Mouse (Mus musculus) forebrain, embryonic 14.5 days (tissue): Measurements from ENCODE around the gene Mrpl42. TPM values are rescaled to one million over a fixed set of nuclear protein-coding genes. Genes with fewer than 3 reads are reported as not detected.
"Not testable (repeated sequence)": the region's sequence is repeated elsewhere in the genome, so short reads cannot be mapped to it uniquely, and the experiment has no call there.

Source experiments
- ATAC-seq: fragments of 200-750 bp; cut with Nextera tagmentation; 2 replicates; pipeline ENCODE4 v1.8.0; 2017; ENCODE audit warnings: mild to moderate bottlenecking, moderate library complexity
- DNase-seq: peaks from one replicate; pipeline ENCODE4 v3.0.0-alpha.2; 2015; ENCODE audit warnings: low spot score
- H3K27ac ChIP-seq: fragments of 300-500 bp; sonication (generic); 2 replicates; pipeline ENCODE4 v1.5.1; 2014; ENCODE audit warnings: low read depth, mild to moderate bottlenecking, control low read depth, low read length, moderate library complexity
- H3K27me3 ChIP-seq: fragments of 300-500 bp; sonication (generic); replicated peaks from 2 replicates; pipeline ENCODE4 v1.6.1; 2014; ENCODE audit warnings: low read length, control low read depth, mixed read lengths; ENCODE audit not compliant: control insufficient read depth, insufficient read depth
- H3K36me3 ChIP-seq: fragments of 300-500 bp; sonication (generic); 2 replicates; pipeline ENCODE4 v1.6.1; 2014; ENCODE audit warnings: low read length, control low read depth; ENCODE audit not compliant: control insufficient read depth, insufficient read depth
- H3K4me1 ChIP-seq: fragments of 300-500 bp; sonication (generic); 2 replicates; pipeline ENCODE4 v1.6.1; 2014; ENCODE audit warnings: antibody characterized with exemption, low read length, control low read depth; ENCODE audit not compliant: control insufficient read depth, insufficient read depth
- H3K4me2 ChIP-seq: fragments of 300-500 bp; sonication (generic); 2 replicates; pipeline ENCODE4 v1.6.1; 2014; ENCODE audit warnings: mild to moderate bottlenecking, control low read depth, low read length
- H3K4me3 ChIP-seq: fragments of 300-500 bp; sonication (generic); 2 replicates; pipeline ENCODE4 v1.5.1; 2014; ENCODE audit warnings: low read depth, low read length, control low read depth
- H3K9ac ChIP-seq: fragments of 300-500 bp; sonication (generic); 2 replicates; pipeline ENCODE4 v1.6.1; 2014; ENCODE audit warnings: mild to moderate bottlenecking, low read length, control low read depth, moderate library complexity
- H3K9me3 ChIP-seq: fragments of 300-500 bp; sonication (generic); replicated peaks from 2 replicates; pipeline ENCODE4 v1.6.1; 2016; ENCODE audit warnings: low read length, control low read depth, mixed read lengths; ENCODE audit not compliant: control insufficient read depth
- WGBS: fragments of 180-500 bp; shearing (Covaris S2); extraction: QIAGEN DNeasy Blood & Tissue Kit; methylation state at CpG from one replicate; pipeline ENCODE4 v1.1.7; 2014; 5-methylcytosine and 5-hydroxymethylcytosine counted together
- polyA plus RNA-seq: library from polyadenylated mRNA; unstranded; fragments of >200 nt; fragmentation: Nextera tagmentation; extraction: Ambion mirVana; gene quantifications from 2 replicates; pipeline ENCODE4 v1.2.1, GENCODE M21; 2014

Gene Mrpl42
- 284 and 324 TPM in 2 replicates for polyA plus RNA-seq

DNA sequence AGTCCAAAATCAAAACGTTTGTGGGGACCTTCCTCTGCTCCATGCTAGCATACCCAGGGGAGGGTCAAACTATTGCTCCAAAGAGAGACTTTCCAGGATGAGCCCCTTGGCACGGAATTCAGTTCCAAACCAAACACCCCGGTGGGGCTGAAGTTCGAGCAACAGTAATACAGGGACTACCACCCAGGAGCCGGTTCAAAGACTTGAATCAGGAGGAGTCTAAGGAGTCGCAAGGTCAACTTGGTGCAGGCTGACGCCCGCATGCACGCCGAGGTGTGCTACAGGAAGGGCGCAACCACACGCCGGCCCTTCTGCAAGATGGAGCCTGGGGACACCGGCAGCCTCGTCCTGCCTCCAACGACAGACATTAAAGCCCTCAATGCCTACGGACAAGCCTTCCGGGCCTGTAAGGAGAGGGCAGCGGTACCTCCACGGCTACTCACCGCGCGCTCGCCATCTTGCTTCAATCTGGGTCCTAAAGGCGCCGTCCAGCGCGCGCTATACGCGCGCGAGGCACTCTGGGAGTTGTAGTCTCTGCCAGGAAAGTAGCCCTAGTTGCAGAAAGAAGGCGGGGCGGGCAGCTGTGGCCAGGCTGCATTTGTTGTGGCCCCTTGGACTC lies at the start of gene Mrpl42:
Gene Mrpl42, minus strand, starts transcription at position 478 of the 619 bp plus-strand sequence.
- WGBS, result under 1% methylated on average over 35 of the region's 35 CpGs

DNA sequence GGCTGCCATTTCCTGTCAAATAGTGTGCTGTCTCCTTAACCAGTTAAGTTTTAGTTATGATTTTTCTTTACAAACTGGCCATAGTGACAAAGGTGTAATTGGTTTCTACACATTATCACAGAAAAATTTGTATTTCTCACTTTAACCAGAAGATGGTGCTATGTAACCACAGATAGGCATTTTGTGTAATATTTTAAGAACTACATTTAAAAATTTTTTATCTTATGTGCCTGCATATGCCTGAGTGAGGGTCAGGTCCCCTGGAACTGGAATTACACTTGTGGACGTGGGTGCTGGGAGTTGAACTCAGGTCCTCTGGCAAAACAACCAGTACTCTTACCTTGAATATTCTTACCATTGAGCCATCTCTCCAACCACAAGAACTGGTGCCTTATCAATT lies 48.8 kb upstream of the Mrpl42 start:
- Histone ChIP-seq H3K36me3 (peaks cover 48% of the 10 kb centered on the region), H3K27me3 (no peaks in the 10 kb centered on the region), H3K27ac (no peak overlapping the region), H3K4me2 (no peak overlapping the region), H3K9me3 (no peaks in the 10 kb centered on the region), H3K4me1 (no peaks in the 10 kb centered on the region), H3K4me3 (no peak overlapping the region), H3K9ac (no peak overlapping the region)
- peak; percentile 63 for DNase-seq
- no peak for ATAC-seq
- WGBS, result 71% methylated on average over 1 of the region's 1 CpGs

More for the DNA sequence above, at the start of gene Mrpl42:
- peak within 1 kb of the TSS; percentile 76 for H3K9ac ChIP-seq
- peaks cover 8% of the 10 kb centered on the region; the same call in 1 of the 2 replicates for H3K4me1 ChIP-seq
- ATAC-seq (peak; percentile 98), DNase-seq (peak; percentile 96)
- peaks cover 2% of the 10 kb centered on the region; the same call in 1 of the 2 replicates for H3K36me3 ChIP-seq
- H3K27ac ChIP-seq, result peak within 1 kb of the TSS; percentile 83; the same call in 1 of the 2 replicates
- no peaks in the 10 kb centered on the region for H3K9me3 ChIP-seq
- H3K4me3 ChIP-seq, result peak within 1 kb of the TSS; percentile 54
- no peaks in the 10 kb centered on the region for H3K27me3 ChIP-seq
- peak within 1 kb of the TSS; percentile 55 for H3K4me2 ChIP-seq

DNA sequence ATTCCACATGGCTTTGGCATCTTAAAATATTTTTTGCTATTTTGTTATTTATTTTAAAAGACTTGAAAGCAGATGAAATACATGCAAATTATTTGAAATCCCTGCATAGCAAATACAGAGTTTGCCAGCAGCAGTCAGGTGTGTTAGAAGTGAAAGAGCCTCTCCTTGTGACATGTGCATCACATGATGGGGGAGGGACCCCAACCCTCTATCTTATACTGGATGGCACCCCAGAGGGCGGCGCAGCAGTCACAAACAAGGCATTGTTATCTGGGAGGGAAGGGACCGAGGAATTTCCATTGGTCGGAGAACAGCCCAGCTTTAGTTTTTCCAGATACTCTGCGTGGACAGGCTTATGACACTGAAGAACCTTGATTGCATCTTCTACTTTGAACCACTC lies 47.3 kb upstream of the Mrpl42 start:
- 58% methylated on average over 5 of the region's 5 CpGs for WGBS
- H3K9ac ChIP-seq, H3K27ac ChIP-seq, H3K4me3 ChIP-seq, H3K4me1 ChIP-seq, ATAC-seq, DNase-seq, H3K27me3 ChIP-seq, H3K9me3 ChIP-seq, H3K4me2 ChIP-seq: not testable (repeated sequence)
- H3K36me3 ChIP-seq, result peaks cover 59% of the 10 kb centered on the region

GRCm38 (mm10) chr10:95548154-95548826 lies 46.5 kb upstream of the Mrpl42 start:
- peaks cover 61% of the 10 kb centered on the region for H3K36me3 ChIP-seq

DNA sequence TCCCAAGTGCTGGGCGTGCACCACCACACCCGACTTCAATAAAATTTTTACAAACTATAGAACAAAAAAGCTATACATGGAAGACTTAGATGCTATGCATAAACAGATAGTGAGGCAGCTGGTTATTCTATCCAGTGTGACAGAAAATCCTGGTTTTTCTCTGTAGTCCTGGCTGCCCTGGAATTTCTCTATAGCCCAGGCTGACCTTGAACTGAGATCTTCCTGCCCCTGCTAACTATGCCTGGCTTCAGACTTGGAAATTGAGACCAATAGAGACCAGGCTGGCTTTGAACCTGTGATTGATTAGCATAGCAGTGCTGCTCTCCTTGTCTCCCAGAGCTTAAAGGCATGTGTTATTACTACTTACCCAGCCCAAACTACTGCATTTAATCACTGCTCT lies 44.4 kb upstream of the Mrpl42 start:
- 0 out of 2 replicates have a peak, but pooled peaks cover 2% of the 10 kb centered on the region for H3K4me1 ChIP-seq
- ATAC-seq, result no peak
- no peaks in the 10 kb centered on the region for H3K27me3 ChIP-seq
- WGBS, result 92% methylated on average over 2 of the region's 2 CpGs
- no peak overlapping the region for H3K27ac ChIP-seq
- no peak overlapping the region for H3K9ac ChIP-seq
- peaks cover 60% of the 10 kb centered on the region for H3K36me3 ChIP-seq
- no peaks in the 10 kb centered on the region for H3K9me3 ChIP-seq
- no peak overlapping the region for H3K4me2 ChIP-seq
- no peak overlapping the region for H3K4me3 ChIP-seq
- no peak for DNase-seq

More at GRCm38 (mm10) chr10:95548154-95548826, 46.5 kb upstream of the Mrpl42 start:
- DNase-seq, result no peak
- no peak overlapping the region for H3K9ac ChIP-seq
- no peak for ATAC-seq
- no peak overlapping the region for H3K27ac ChIP-seq
- H3K9me3 ChIP-seq, result no peaks in the 10 kb centered on the region
- 0 out of 2 replicates have a peak, but pooled peaks cover 2% of the 10 kb centered on the region for H3K4me1 ChIP-seq
- 87% methylated on average over 11 of the region's 11 CpGs for WGBS
- no peak overlapping the region for H3K4me3 ChIP-seq
- H3K4me2 ChIP-seq, result no peak overlapping the region
- H3K27me3 ChIP-seq, result no peaks in the 10 kb centered on the region

DNA sequence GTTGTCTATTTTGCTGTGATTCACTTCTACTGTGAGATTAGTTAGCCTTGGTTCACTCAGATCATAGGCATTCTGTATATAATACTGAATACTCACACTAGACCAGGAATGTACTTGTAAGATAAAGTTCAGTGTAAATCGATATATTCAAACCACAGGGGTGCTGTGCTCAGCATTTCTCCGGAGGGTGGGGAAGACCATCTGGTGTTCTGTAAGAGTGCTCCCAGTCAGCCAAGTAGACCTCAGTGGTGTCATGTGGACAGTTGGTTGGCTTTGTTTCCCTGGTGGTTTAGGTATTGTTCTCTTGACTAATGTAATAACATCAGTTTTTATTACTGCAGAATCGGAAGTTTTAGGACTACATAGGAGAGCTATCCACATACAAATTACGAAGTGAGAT lies 43.3 kb upstream of the Mrpl42 start:
- H3K4me2 ChIP-seq, result no peak overlapping the region
- peaks cover 54% of the 10 kb centered on the region for H3K36me3 ChIP-seq

DNA sequence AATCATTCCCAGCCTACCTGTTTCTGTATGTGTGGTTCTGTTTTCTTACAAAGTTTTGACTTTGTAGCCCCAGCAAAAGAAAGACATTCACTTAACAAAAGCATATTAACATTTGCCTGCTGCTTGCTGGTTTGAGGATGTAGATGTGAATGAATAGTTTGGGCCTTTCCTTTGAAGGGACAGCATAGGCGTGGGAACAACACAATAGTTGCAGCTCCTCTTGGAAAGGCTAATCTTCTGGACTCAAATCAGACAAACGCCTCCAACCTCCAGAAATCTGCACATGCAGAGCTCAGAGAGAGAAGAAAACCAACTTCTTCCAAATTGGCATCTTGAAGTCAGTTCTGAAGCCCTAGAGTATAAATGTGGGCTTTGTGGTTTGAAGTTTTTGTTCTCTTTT lies 42.9 kb upstream of the Mrpl42 start:
- H3K27me3 ChIP-seq, result no peaks in the 10 kb centered on the region
- H3K27ac ChIP-seq, result no peak overlapping the region
- no peak overlapping the region for H3K9ac ChIP-seq
- ATAC-seq, result no peak
- DNase-seq, result no peak
- no peak overlapping the region for H3K4me2 ChIP-seq
- H3K9me3 ChIP-seq, result no peaks in the 10 kb centered on the region
- H3K36me3 ChIP-seq, result peaks cover 50% of the 10 kb centered on the region
- H3K4me3 ChIP-seq, result no peak overlapping the region
- WGBS, result 60% methylated on average over 2 of the region's 2 CpGs
- 0 out of 2 replicates have a peak, but pooled peaks cover 2% of the 10 kb centered on the region for H3K4me1 ChIP-seq

More for the DNA sequence above, 43.3 kb upstream of the Mrpl42 start:
- Histone ChIP-seq H3K4me1 (0 out of 2 replicates have a peak, but pooled peaks cover 2% of the 10 kb centered on the region), H3K9me3 (no peaks in the 10 kb centered on the region), H3K9ac (no peak overlapping the region), H3K4me3 (no peak overlapping the region), H3K27me3 (no peaks in the 10 kb centered on the region), H3K27ac (no peak overlapping the region)
- no peak for ATAC-seq
- 77% methylated on average over 4 of the region's 4 CpGs for WGBS
- DNase-seq, result no peak

- no peak overlapping the region for H3K9ac ChIP-seq
- H3K4me3 ChIP-seq, result no peak overlapping the region
- DNase-seq (no peak), ATAC-seq (no peak)
- 0 out of 2 replicates have a peak, but pooled peaks cover 2% of the 10 kb centered on the region for H3K4me1 ChIP-seq
- no peaks in the 10 kb centered on the region for H3K9me3 ChIP-seq
- peaks cover 44% of the 10 kb centered on the region for H3K36me3 ChIP-seq
- no peaks in the 10 kb centered on the region for H3K27me3 ChIP-seq
- H3K27ac ChIP-seq, result no peak overlapping the region
- no peak overlapping the region for H3K4me2 ChIP-seq
Observed at GRCm38 (mm10) chr10:95544004-95544403, 42.3 kb upstream of the Mrpl42 start.

DNA sequence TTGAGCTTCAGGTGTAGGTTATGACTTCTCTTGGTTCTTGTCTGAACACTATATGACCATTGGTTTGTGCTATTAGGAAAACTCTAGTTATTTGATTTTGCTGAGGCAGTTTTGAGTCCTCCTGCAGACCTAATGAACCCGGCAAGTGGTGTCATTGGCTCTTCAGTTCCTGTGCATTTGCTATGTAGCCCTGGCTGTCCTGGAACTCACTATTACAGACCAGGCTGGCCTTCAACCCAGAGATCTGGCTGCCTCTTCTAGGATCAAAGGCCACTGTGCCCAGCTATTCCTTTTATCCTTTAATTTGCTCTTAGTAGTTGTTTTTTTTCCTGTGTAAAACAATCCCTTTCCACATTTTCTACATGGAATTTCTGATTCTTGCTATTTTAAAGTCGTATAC lies 41.6 kb upstream of the Mrpl42 start:
- ATAC-seq (no peak), DNase-seq (no peak)
- 0 out of 2 replicates have a peak, but pooled peaks cover 2% of the 10 kb centered on the region for H3K4me1 ChIP-seq
- H3K27me3 ChIP-seq, result no peaks in the 10 kb centered on the region
- H3K4me2 ChIP-seq, result no peak overlapping the region
- 90% methylated on average over 2 of the region's 2 CpGs for WGBS
- H3K4me3 ChIP-seq, result no peak overlapping the region
- peaks cover 40% of the 10 kb centered on the region for H3K36me3 ChIP-seq
- H3K9ac ChIP-seq, result no peak overlapping the region
- H3K9me3 ChIP-seq, result no peaks in the 10 kb centered on the region
- no peak overlapping the region for H3K27ac ChIP-seq
